25 mouse cellular contexts compared by ENCODE assay signal in genomic region chr2:179573786-179574185, GRCm38 (mm10).
"Had no signal": no experiment of that assay in that cellular context is flagged by ENCODE, and none has a peak within 500 bp of the region (broad histone marks: within the 10 kb centered on the region; RNA-seq: fewer than 3 reads in every experiment).

No protein-coding gene starts in this region.

- ATAC-seq: hindbrain, embryonic 16.5 days; inflammation-experienced regulatory T-cells, adult 6 months; intestine, embryonic 15.5 days; intestine, postnatal 0 days; liver, embryonic 12.5 days had no signal

- H3K4me3 ChIP-seq: gastrocnemius, adult 2 months; heart, embryonic 10.5 days; heart, embryonic 12.5 days; hindbrain, embryonic 12.5 days; intestine, embryonic 15.5 days; layer of hippocampus, adult 2 months; left cerebral cortex, adult 2 months; limb, embryonic 13.5 days; limb, embryonic 15.5 days; liver, embryonic 12.5 days had no signal

- DNase-seq: gastrocnemius, adult 2 months; gastrocnemius, postnatal 10 days; gastrocnemius, postnatal 25 days; heart, adult 18-20 months; heart, postnatal 10 days; heart, postnatal 4 days; kidney, adult 18-20 months; kidney, adult 8-10 months; kidney, postnatal 10 days; kidney, postnatal 25 days; kidney, postnatal 4 days; left cerebral cortex, postnatal 4 days had no signal

- H3K9ac ChIP-seq: heart, embryonic 12.5 days; hindbrain, embryonic 12.5 days; hindbrain, embryonic 14.5 days; intestine, embryonic 15.5 days; limb, embryonic 13.5 days; limb, embryonic 15.5 days; liver, embryonic 12.5 days had no signal

- H3K36me3 ChIP-seq: heart, embryonic 10.5 days; heart, embryonic 12.5 days; hindbrain, embryonic 12.5 days; intestine, embryonic 15.5 days; limb, embryonic 13.5 days; limb, embryonic 15.5 days; liver, embryonic 12.5 days had no signal

- H3K4me1 ChIP-seq: heart, embryonic 12.5 days; intestine, embryonic 15.5 days; liver, embryonic 12.5 days had no signal

- H3K9me3 ChIP-seq: heart, embryonic 10.5 days; hindbrain, embryonic 12.5 days; intestine, embryonic 15.5 days; limb, embryonic 13.5 days; limb, embryonic 15.5 days; liver, embryonic 12.5 days had no signal

- H3K4me2 ChIP-seq: heart, embryonic 12.5 days; hindbrain, embryonic 12.5 days; hindbrain, embryonic 14.5 days; intestine, embryonic 15.5 days; limb, embryonic 13.5 days; limb, embryonic 15.5 days; liver, embryonic 12.5 days had no signal

- H3K27me3 ChIP-seq: hindbrain, embryonic 12.5 days; limb, embryonic 15.5 days; liver, embryonic 12.5 days had no signal

- H3K27ac ChIP-seq: gastrocnemius, adult 2 months; heart, embryonic 10.5 days; hindbrain, embryonic 12.5 days; hindbrain, embryonic 14.5 days; intestine, embryonic 15.5 days; layer of hippocampus, adult 2 months; left cerebral cortex, adult 2 months; limb, embryonic 13.5 days; limb, embryonic 15.5 days; liver, embryonic 12.5 days had no signal
